Mouse (Mus musculus) megakaryocyte, embryonic 14.5 days (primary cell): ENCODE results near the gene Ppp3r1. TPM values are rescaled to one million over a fixed set of nuclear protein-coding genes. Genes with fewer than 3 reads are reported as not detected.

Source experiments
- H3K27me3 ChIP-seq: replicated peaks from 2 replicates; pipeline ENCODE3; 2012; ENCODE audit warnings: inconsistent platforms
- H3K36me3 ChIP-seq: replicated peaks from 2 replicates; pipeline ENCODE3; 2012; ENCODE audit warnings: low read length, inconsistent platforms, mixed read lengths
- H3K4me1 ChIP-seq: 2 replicates; pipeline ENCODE4 v1.6.1; 2012; ENCODE audit warnings: inconsistent platforms
- H3K4me3 ChIP-seq: replicated peaks from 2 replicates; pipeline ENCODE3; 2012; ENCODE audit warnings: moderate library complexity, mild to moderate bottlenecking, inconsistent platforms
- H3K9me3 ChIP-seq: 2 replicates; pipeline ENCODE4 v1.6.1; 2012; ENCODE audit warnings: inconsistent platforms
- FLI1 ChIP-seq: IDR thresholded peaks from 2 replicates; pipeline ENCODE4 v1.6.1; 2012; ENCODE audit warnings: low read length, inconsistent platforms, mixed read lengths
- GATA1 ChIP-seq: IDR thresholded peaks from 3 replicates; pipeline ENCODE4 v1.6.1; 2012; ENCODE audit warnings: mixed read lengths, low read length, inconsistent platforms, borderline replicate concordance
- polyA plus RNA-seq: library from polyadenylated mRNA; stranded (reverse); fragments of >175 nt; gene quantifications from 2 replicates; pipeline ENCODE4 v1.2.3, GENCODE M21; 2012; ENCODE audit warnings: low replicate concordance; ENCODE audit not compliant: insufficient read depth

Gene Ppp3r1
- polyA plus RNA-seq, 1 experiment, result 18.6 TPM

- peaks cover 7% of the 10 kb centered on the region for H3K9me3 ChIP-seq
- peaks cover 39% of the 10 kb centered on the region for H3K36me3 ChIP-seq
- H3K4me3 ChIP-seq, result no peak overlapping the region
- H3K4me1 ChIP-seq, result peaks cover 72% of the 10 kb centered on the region
- TF ChIP-seq FLI1, result no peak
- TF ChIP-seq GATA1, result no peak
- H3K27me3 ChIP-seq, result no peaks in the 10 kb centered on the region
Measured at GRCm38 (mm10) chr11:17170938-17171729, 12.1 kb downstream of the Ppp3r1 start.

- H3K4me1 ChIP-seq, result peaks cover 71% of the 10 kb centered on the region
- peaks cover 7% of the 10 kb centered on the region for H3K9me3 ChIP-seq
- H3K27me3 ChIP-seq, result no peaks in the 10 kb centered on the region
- H3K36me3 ChIP-seq, result peaks cover 35% of the 10 kb centered on the region
- no peak overlapping the region for H3K4me3 ChIP-seq
- TF ChIP-seq GATA1, result no peak
- TF ChIP-seq FLI1, result no peak
Measured at GRCm38 (mm10) chr11:17172300-17172699, 13.2 kb downstream of the Ppp3r1 start.

GRCm38 (mm10) chr11:17176638-17177037 lies 17.6 kb downstream of the Ppp3r1 start:
- peaks cover 58% of the 10 kb centered on the region for H3K4me1 ChIP-seq
- peak overlapping the region; percentile 53 for H3K4me3 ChIP-seq
- H3K36me3 ChIP-seq, result peaks cover 39% of the 10 kb centered on the region
- H3K9me3 ChIP-seq, result peaks cover 7% of the 10 kb centered on the region
- TF ChIP-seq GATA1 (no peak), FLI1 (no peak)
- no peaks in the 10 kb centered on the region for H3K27me3 ChIP-seq

DNA sequence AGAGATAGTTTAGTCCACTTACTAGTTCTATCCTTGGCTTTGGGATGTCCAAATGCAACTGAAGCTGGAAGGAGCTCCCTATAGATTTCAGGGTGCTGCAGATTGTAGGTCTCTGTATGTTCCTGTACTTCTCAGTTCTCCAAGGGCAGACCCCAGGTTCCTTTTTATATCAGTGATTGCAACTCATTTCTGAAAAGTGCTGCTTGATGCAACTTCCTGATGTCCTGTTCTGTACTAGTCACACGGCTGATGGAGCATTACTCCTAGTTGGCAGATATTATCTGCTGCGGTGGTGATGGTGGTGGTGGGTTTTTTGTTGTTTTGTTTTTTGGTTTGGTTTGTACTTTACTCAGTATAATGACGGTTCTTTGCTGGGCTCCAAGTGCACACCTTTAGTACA lies 21.7 kb downstream of the Ppp3r1 start:
- Histone ChIP-seq H3K36me3 (peaks cover 29% of the 10 kb centered on the region), H3K4me3 (no peak overlapping the region), H3K9me3 (no peaks in the 10 kb centered on the region), H3K27me3 (no peaks in the 10 kb centered on the region), H3K4me1 (peaks cover 76% of the 10 kb centered on the region)
- TF ChIP-seq GATA1, result no peak
- no peak for TF ChIP-seq FLI1

DNA sequence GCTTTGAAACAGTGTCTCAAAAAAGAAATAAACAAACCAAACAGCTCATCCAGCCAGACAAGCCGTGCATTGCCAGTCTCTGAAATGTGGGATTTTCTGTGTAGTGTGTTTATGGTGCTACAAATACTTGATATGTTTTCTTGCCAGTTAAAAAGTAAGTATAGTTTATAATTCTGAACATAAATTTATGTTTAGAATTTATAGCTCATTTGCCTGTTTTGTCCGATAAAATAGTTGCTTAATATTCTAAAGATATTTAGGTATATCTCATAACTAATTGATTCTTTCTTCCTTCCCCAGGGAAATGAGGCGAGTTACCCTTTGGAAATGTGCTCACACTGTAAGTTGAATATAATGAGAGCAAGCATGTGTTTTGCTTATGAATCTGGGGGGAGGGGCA lies 22.7 kb downstream of the Ppp3r1 start, which contains the start of gene Wdr92:
Gene Wdr92 (plus strand): TSS at position 301 of the 400 bp plus-strand sequence.
- Histone ChIP-seq H3K36me3 (peaks cover 37% of the 10 kb centered on the region), H3K27me3 (no peaks in the 10 kb centered on the region), H3K4me1 (peaks cover 73% of the 10 kb centered on the region), H3K9me3 (no peaks in the 10 kb centered on the region), H3K4me3 (no peak within 1 kb of the TSS)
- no peak for TF ChIP-seq FLI1
- no peak for TF ChIP-seq GATA1

- TF ChIP-seq FLI1 (no peak), GATA1 (no peak)
- Histone ChIP-seq H3K36me3 (peaks cover 44% of the 10 kb centered on the region), H3K4me3 (no peak overlapping the region), H3K4me1 (peaks cover 70% of the 10 kb centered on the region), H3K27me3 (no peaks in the 10 kb centered on the region), H3K9me3 (no peaks in the 10 kb centered on the region)
Measured at GRCm38 (mm10) chr11:17183165-17183564, 24.1 kb downstream of the Ppp3r1 start.

DNA sequence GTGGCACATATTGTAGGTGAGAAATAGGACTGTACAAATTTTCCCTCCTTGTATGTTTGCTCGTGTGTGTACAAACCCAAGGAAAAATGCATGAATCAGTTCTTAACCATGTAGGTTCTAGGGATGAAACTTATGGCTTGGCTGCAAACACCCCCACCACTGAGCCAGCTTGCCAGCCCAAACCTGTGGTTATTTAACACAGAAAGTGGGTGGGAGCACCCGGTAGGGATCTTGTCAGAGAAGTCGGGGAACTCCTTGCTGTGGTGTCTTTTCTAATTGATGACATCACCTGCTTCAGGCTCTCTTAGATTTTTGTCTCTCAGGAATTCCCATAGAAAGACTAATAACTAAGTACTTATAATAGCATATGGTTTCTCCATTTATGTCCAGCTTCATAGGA lies 28.6 kb downstream of the Ppp3r1 start:
- Histone ChIP-seq H3K27me3 (no peaks in the 10 kb centered on the region), H3K9me3 (no peaks in the 10 kb centered on the region), H3K36me3 (peaks cover 70% of the 10 kb centered on the region), H3K4me3 (no peak overlapping the region), H3K4me1 (peaks cover 75% of the 10 kb centered on the region)
- TF ChIP-seq FLI1 (no peak), GATA1 (no peak)

DNA sequence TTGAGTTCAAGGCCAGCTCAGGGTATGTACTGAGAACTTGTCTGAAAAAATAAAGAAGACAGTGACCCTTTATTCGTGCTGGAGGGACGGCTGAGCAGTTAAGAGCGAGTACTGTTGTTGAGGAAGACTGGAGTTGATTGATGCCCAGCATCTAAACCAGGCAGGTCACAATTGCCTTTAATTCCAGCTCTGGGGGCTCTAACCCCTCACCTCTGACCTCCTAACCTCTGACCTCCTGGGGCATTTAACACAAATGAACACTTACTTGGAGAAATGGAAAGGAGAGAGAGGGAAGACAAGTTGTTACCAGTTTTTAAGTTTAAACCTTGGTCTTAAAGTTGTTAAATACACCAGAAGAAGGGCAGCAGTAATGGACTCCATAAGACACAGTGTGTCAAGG lies 29.7 kb downstream of the Ppp3r1 start:
- Histone ChIP-seq H3K9me3 (no peaks in the 10 kb centered on the region), H3K4me3 (no peak overlapping the region), H3K27me3 (no peaks in the 10 kb centered on the region), H3K4me1 (peaks cover 64% of the 10 kb centered on the region), H3K36me3 (peaks cover 71% of the 10 kb centered on the region)
- TF ChIP-seq GATA1, result no peak
- no peak for TF ChIP-seq FLI1

DNA sequence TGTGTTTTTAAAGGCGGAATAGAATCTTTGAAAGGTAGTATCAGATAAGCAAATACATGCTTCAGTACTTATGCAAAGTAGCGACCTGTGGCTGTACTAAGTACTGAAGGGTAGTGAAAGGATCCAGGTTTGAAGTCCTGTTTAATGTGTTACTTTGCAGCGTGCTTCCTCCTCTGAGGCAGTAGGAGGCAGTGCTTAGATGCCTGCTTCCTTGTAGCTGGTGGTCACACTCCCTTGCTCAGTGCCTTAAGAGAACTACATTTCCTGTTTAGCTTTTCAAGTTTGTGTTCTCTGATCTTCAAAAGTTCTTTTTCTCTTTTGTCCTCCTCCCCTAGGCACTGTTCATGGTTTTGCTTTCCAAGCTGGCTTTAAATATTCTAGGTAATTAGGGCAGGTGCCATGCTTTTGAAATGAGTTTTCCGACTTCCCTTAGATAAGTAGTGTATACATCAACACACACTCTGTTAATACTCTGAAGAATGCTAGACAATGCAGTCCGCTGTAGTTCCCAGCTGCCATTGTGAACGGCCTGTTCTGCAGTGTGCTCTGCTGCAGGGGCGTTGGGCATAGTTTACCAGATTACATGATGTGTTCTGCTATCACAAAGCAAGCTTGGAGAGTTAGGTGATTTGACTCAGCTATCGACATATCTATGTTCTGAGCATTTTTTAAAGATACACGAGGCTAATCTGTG lies 33.2 kb downstream of the Ppp3r1 start:
- H3K4me1 ChIP-seq, result peaks cover 39% of the 10 kb centered on the region
- peaks cover 86% of the 10 kb centered on the region for H3K36me3 ChIP-seq
- TF ChIP-seq GATA1, result no peak
- H3K9me3 ChIP-seq, result no peaks in the 10 kb centered on the region
- no peaks in the 10 kb centered on the region for H3K27me3 ChIP-seq
- no peak overlapping the region for H3K4me3 ChIP-seq

GRCm38 (mm10) chr11:17199170-17199569 lies 40.1 kb downstream of the Ppp3r1 start:
- Histone ChIP-seq H3K36me3 (peaks cover 94% of the 10 kb centered on the region), H3K27me3 (no peaks in the 10 kb centered on the region), H3K4me1 (peaks cover 5% of the 10 kb centered on the region), H3K9me3 (no peaks in the 10 kb centered on the region), H3K4me3 (no peak overlapping the region)
- TF ChIP-seq GATA1, result no peak
- no peak for TF ChIP-seq FLI1
